Mouse (Mus musculus) kidney, adult 2 months (tissue): ENCODE data around the gene Pds5b. TPM values are rescaled to one million over a fixed set of nuclear protein-coding genes. Genes with fewer than 3 reads are reported as not detected.
"Not testable (repeated sequence)": the region's sequence is repeated elsewhere in the genome, so short reads cannot be mapped to it uniquely, and the experiment has no call there.

Source experiments
- DNase-seq: peaks from one replicate; pipeline ENCODE4 v3.0.0; 2021
- H3K27ac ChIP-seq: fragments of 200-500 bp; 2 replicates; pipeline ENCODE4 v1.5.1; 2012; ENCODE audit warnings: low read depth, low read length, control low read depth, inconsistent platforms; ENCODE audit not compliant: insufficient read depth
- H3K27me3 ChIP-seq: fragments of 200-500 bp; replicated peaks from 2 replicates; pipeline ENCODE4 v1.6.1; 2012; ENCODE audit warnings: mild to moderate bottlenecking, moderate library complexity, low read length, inconsistent platforms; ENCODE audit not compliant: control insufficient read depth, insufficient read depth
- H3K36me3 ChIP-seq: fragments of 200-500 bp; 2 replicates; pipeline ENCODE4 v1.6.1; 2012; ENCODE audit warnings: mild to moderate bottlenecking, moderate library complexity, low read length, inconsistent platforms; ENCODE audit not compliant: control insufficient read depth, insufficient read depth
- H3K4me1 ChIP-seq: fragments of 200-500 bp; 2 replicates; pipeline ENCODE4 v1.6.1; 2011; ENCODE audit warnings: low read length; ENCODE audit not compliant: control insufficient read depth, insufficient read depth
- H3K4me3 ChIP-seq: fragments of 200-500 bp; 2 replicates; pipeline ENCODE4 v1.5.1; 2011; ENCODE audit warnings: mild to moderate bottlenecking, low read depth, low read length, control low read depth; ENCODE audit not compliant: insufficient read depth
- CTCF ChIP-seq: fragments of 200-500 bp; conservative IDR thresholded peaks from 2 replicates; pipeline ENCODE4 v1.5.1; 2011; ENCODE audit warnings: low read depth, mild to moderate bottlenecking, control low read depth, low read length, moderate library complexity, mixed read lengths; ENCODE audit not compliant: insufficient read depth, insufficient read length
- POLR2A ChIP-seq: fragments of 200-500 bp; IDR thresholded peaks from one replicate; pipeline ENCODE4 v1.6.1; 2011; ENCODE audit warnings: low read depth, low read length, control low read depth
- WGBS: fragments of 180-500 bp; shearing (Covaris S2); methylation state at CpG from one replicate; pipeline ENCODE4 v1.1.7; 2018; 5-methylcytosine and 5-hydroxymethylcytosine counted together
- polyA plus RNA-seq: library from polyadenylated mRNA; depleted of rRNA; stranded (reverse); fragments of >200 nt; gene quantifications from 2 replicates; pipeline ENCODE4 v1.2.3, GENCODE M21; 2012; rRNA removed

Pds5b gene
- polyA plus RNA-seq, 1 experiment: 5.0 TPM

GRCm38 (mm10) chr5:150839688-150840541, 166.4 kb downstream of the Pds5b start:
- H3K27ac ChIP-seq: no peak overlapping the region; the same call in 1 of the 2 replicates
- H3K27me3 ChIP-seq: no peaks in the 10 kb centered on the region
- TF ChIP-seq CTCF (no peak), POLR2A (no peak)
- no peak overlapping the region for H3K4me3 ChIP-seq
- 47% methylated on average over 11 of the region's 11 CpGs for WGBS
- no peaks in the 10 kb centered on the region for H3K36me3 ChIP-seq
- peak; percentile 63 for DNase-seq
- H3K4me1 ChIP-seq: no peaks in the 10 kb centered on the region

- TF ChIP-seq POLR2A: no peak
- TF ChIP-seq CTCF: no peak
Observed at GRCm38 (mm10) chr5:150840596-150840995, 167.1 kb downstream of the Pds5b start.

GRCm38 (mm10) chr5:150845961-150846360, 172.4 kb downstream of the Pds5b start:
- WGBS: 84% methylated on average over 6 of the region's 6 CpGs
- H3K4me1 ChIP-seq: peaks cover 4% of the 10 kb centered on the region; the same call in 1 of the 2 replicates
- no peak overlapping the region for H3K4me3 ChIP-seq
- TF ChIP-seq POLR2A (no peak), CTCF (no peak)
- no peak overlapping the region for H3K27ac ChIP-seq
- no peak for DNase-seq
- no peaks in the 10 kb centered on the region for H3K27me3 ChIP-seq
- H3K36me3 ChIP-seq: no peaks in the 10 kb centered on the region

More at GRCm38 (mm10) chr5:150840596-150840995, 167.1 kb downstream of the Pds5b start:
- no peaks in the 10 kb centered on the region for H3K27me3 ChIP-seq
- DNase-seq: no peak
- no peak overlapping the region; the same call in 1 of the 2 replicates for H3K27ac ChIP-seq
- H3K4me3 ChIP-seq: no peak overlapping the region
- H3K36me3 ChIP-seq: no peaks in the 10 kb centered on the region
- 66% methylated on average over 11 of the region's 11 CpGs for WGBS
- no peaks in the 10 kb centered on the region for H3K4me1 ChIP-seq

GRCm38 (mm10) chr5:150850821-150851220, 177.3 kb downstream of the Pds5b start:
- H3K36me3 ChIP-seq: no peaks in the 10 kb centered on the region
- DNase-seq: no peak
- WGBS: 49% methylated on average over 2 of the region's 2 CpGs
- H3K4me1 ChIP-seq: peaks cover 4% of the 10 kb centered on the region; the same call in 1 of the 2 replicates
- TF ChIP-seq CTCF: no peak
- TF ChIP-seq POLR2A: no peak
- H3K27ac ChIP-seq: peak overlapping the region; percentile 73; the same call in 1 of the 2 replicates
- no peaks in the 10 kb centered on the region for H3K27me3 ChIP-seq
- H3K4me3 ChIP-seq: no peak overlapping the region

- WGBS: 66% methylated on average over 2 of the region's 2 CpGs
- DNase-seq, H3K4me3 ChIP-seq, H3K36me3 ChIP-seq, H3K4me1 ChIP-seq, H3K27me3 ChIP-seq, H3K27ac ChIP-seq: not testable (repeated sequence)
Observed at GRCm38 (mm10) chr5:150852097-150852496, 178.6 kb downstream of the Pds5b start.

GRCm38 (mm10) chr5:150854506-150854905, 181.0 kb downstream of the Pds5b start:
- Histone ChIP-seq H3K27me3 (no peaks in the 10 kb centered on the region), H3K27ac (no peak overlapping the region), H3K36me3 (no peaks in the 10 kb centered on the region), H3K4me1 (peaks cover 4% of the 10 kb centered on the region; the same call in 1 of the 2 replicates), H3K4me3 (no peak overlapping the region)
- TF ChIP-seq POLR2A: no peak
- TF ChIP-seq CTCF: no peak
- 56% methylated on average over 1 of the region's 1 CpGs for WGBS
- peak; percentile 10 for DNase-seq

- no peak for TF ChIP-seq CTCF
- Histone ChIP-seq H3K27me3 (no peaks in the 10 kb centered on the region), H3K27ac (no peak overlapping the region), H3K4me1 (no peaks in the 10 kb centered on the region), H3K36me3 (no peaks in the 10 kb centered on the region), H3K4me3 (no peak overlapping the region)
- DNase-seq: no peak
- WGBS: 70% methylated on average over 5 of the region's 5 CpGs
Observed at GRCm38 (mm10) chr5:150859642-150860194, 186.2 kb downstream of the Pds5b start.

Other genes starting within 250 kb of the Pds5b start
- gene Zar1l, start 155.6 kb upstream of the Pds5b start, polyA plus RNA-seq: not detected in 2 replicates
- 2.2 and 2.5 TPM in 2 replicates for gene Brca2, start 151.1 kb upstream of the Pds5b start, polyA plus RNA-seq
- 6.9 and 7.8 TPM in 2 replicates for gene N4bp2l1, start 76.6 kb upstream of the Pds5b start, polyA plus RNA-seq
- gene N4bp2l2, start 7.6 kb upstream of the Pds5b start, polyA plus RNA-seq: 6.5 and 7.4 TPM in 2 replicates